Mouse (Mus musculus): ENCODE data around the gene Rtn4rl1. TPM values are rescaled to one million over a fixed set of nuclear protein-coding genes. Genes with fewer than 3 reads are reported as not detected.
A peak's percentile ranks its signal among the peaks of the same experiment; 100 is the strongest.

Rtn4rl1 gene
- total RNA-seq, 2 experiments from 2014 or later: 6.0 to 10.0 TPM

DNA sequence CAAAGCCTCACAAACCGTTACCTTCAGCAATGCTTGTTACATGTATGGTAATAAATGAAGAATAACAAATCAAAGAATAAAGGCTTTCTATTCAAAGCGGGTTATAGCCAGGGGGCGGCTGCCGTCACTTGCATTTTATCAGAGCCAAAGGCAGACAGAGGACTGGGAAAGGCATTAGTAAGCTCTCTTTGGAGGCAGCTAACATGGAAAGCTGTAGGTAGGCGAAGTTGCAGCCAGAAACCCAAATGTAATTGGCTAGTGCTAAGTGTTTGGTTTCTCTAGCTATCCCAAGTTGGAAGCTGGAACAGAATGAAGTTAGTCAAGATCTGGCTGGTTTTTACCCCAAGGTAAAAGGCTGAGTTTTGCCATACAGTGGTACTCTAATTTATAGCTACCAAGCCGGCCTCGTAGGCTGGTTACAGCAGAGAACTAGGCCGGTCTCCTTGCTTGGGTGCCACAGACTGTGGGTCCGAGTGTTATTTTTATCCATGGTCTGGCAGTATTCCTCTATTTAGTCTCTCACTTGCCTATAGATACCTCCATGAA is 49.2 kb downstream of the Rtn4rl1 start:
- DNase-seq: no peak
- intact Hi-C loops (cut with DNase I): no loop called here

DNA sequence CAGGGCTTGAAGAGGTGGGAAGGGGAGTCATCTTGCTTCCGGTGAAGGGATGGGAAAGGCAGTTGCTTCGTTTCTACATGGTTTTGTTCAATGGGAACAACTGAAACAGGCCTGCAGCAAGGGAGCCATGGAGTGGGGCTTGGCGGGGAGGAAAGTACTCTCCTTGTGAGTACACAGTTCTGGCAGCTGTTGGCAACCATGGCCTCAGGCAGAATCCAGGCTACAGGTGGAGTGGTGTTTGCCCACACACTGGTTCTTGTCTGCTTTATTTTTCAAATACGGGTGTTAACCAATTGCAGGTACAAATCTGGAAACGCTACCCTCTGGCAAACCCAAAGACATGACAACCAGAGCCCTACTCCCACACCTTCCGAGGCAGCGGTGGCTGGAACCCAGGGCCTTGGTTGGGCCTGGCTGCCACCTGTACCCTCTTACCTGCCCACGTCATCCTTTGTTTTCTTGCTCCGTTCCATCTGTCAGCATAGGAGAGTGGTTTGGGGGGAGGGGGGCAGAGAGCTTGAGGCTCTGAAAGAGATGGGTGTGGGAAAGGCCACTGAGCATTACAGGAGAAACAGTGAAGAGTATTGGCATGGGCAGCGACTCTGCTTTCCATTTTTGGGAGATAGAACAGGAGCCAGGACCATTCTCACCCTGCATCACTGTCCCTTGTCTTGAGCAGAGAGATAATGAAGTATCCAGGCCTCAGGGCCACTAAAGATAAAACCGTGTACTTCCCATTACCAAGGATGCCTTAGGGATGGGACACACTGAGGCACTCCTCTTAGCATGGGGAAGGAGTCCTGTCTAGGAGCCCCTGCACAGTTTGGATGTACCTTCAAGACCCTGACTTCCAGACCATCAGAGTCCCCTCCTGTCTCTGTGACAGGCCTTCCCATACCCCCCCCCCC is 51.0 kb downstream of the Rtn4rl1 start:
- no peak for DNase-seq
- intact Hi-C loops (cut with DNase I): no loop called here

DNA sequence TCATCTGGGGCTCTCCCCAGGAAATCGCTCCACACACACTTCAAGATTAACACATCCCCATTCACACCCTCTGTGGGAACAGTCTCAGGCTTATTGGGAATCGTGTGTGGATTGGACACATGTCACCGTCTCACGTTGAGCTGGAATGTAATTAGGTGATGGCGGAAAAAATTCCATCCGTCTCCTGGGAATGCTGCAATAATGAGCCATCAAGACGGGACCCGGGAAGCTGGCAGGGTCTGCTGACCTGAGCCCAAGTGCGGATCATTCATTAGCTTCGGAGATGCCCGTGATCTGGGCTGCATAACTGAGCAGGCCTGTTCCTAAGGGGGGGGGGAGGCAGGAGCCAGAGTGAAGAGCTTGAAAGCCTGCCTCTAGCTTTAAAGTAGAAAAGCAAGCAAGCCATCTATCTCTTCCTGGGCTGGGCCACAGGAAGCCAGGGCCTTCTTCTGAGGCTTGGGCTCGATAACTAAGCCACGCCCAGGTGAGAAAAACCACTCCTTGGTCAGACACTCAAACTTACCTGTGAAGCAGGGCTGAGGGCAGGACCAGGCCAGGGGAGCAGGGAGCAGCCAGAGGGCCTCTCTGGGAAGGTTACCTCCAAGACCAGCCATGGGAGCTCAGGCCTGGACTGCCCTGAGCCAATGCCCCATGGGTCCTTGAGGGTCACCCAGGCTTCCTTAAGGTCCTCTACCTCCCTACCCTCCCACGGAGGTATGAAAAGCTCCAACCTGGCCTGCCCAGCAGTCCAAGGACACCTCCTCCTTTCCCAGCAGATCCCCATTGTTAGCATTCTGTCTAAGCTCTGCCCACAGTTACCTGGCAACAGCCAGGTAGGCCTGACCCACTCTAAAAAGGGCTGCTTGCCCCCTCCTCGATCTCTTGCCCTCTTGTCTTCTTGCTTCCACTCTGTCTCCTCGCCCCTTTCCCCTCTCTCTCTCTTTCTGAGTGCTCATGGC is 52.1 kb downstream of the Rtn4rl1 start:
- no peak for DNase-seq
- intact Hi-C loops (cut with DNase I): no loop called here

DNA sequence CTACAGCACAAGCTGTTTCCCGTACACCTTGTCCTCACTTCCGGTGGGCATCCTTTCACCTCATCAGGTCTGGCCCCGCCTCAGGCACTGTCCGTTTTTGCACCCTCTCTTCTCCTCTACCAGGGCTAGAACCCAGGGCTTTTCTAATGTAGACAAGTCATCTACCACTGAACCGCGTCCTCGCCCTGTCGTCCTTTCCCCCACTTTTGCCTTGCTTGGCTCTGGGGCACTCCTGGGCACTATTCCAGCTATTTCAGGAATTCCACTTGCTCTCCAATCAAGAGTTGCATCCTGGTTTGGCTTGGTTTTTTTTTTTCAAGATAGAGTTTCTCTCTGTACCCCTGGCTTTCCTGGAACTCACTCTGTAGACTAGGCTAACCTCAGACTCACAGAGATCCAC is 53.0 kb downstream of the Rtn4rl1 start:
- peak in 1 of 2 experiments; percentile 32 for DNase-seq
- intact Hi-C loops (cut with DNase I): no loop called here

DNA sequence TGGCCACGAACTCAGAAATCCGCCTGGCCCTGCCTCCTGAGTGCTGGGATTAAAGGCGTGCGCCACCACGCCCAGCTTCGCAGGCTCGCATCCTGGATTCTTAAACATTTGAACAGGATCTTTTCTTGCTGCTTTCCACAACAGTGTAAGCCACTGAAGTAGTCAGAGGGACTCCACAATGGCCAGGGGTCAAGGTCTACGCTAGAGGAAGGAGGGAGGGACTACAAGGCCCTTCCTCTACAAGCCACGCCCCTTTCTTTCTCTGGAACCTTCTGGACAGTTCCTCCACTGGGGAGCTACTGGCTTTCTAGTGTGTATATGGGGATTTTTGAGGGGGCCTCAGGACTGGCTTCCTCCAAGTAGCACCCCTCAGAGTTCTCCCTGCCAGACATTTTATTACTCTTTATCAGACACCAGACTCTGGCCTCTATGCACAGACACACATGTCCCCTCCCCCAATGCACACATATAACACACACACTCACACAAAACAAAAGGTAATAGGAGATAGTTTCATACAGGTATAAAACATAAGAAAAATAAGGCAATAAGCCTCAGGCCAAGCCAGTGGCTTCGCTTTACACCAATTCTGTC is 53.7 kb downstream of the Rtn4rl1 start:
- intact Hi-C loops (cut with DNase I): no loop called here
- DNase-seq: no peak

DNA sequence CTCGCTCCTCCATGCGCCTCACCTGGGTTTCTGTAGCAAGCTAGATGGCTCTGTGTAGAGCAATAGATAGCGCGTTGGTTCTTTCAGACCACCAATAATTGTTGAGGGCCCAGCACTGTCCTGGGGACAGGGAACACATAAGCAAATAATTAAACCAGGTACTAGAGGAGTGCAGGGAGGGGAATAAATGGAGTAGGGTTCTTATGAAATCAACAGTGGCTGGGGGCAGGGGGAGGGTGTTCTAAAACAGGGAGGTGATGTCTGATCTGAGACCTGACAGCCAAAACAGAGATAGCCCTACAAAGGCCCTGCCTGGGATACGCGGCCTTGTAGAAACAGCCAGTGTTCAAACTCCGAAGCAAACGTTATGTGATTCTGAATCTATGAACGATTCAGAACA is 56.0 kb downstream of the Rtn4rl1 start:
- no peak for DNase-seq
- intact Hi-C loops (cut with DNase I): no loop called here

DNA sequence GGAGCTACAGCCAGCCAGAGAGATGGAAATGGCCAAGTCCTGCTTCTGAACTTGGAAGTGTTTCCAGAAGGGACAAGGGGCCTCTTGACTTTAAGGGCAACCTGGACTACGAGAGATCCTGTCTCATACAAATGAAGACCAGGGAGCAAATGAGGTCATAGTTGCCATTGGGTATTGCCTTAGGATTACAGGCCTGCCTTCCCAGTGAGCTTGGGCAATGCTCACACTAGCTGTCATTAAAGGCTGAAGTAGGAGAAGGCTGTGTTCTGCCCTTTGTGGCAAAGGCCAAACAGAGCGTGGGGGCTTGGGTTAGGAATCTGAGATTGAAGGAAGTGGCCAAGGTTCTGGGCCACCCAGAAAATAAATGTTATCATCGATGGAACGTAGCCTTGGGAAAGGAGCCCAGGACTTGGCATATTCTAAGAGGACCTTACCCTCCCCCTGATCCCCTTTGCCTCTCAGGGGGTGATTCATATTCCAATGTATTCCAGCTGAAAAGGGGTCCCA is 57.5 kb downstream of the Rtn4rl1 start:
- intact Hi-C loops (cut with DNase I): loop anchor here (5.0 kb wide), 1 partner anchor 41 kb away; no protein-coding TSS in a partner anchor
- DNase-seq: no peak

DNA sequence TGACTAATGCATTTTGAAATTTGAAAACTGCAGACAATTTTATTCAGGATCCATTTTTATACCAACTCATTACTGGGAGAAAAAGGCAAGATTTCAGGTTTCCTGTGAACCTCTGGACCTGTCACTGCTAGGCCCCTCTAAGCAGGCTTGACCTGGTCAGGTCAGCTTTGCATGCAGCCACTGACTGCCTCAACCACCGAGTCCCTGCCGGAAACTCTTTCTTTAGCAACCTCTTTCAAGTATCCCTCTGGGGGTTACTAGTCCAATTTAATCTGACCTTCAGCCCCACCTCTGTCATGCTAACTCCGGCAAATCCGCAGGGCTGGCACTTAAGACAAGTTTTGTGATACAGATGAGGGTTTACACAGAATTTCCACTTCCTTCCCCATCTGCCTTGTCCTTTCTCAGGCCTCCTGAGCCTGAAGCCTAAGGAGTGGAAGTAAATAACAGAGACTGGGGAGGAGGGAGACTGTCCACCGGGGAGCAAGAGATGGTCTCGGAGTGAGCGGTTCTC is 58.0 kb downstream of the Rtn4rl1 start:
- DNase-seq: no peak
- intact Hi-C loops (cut with DNase I): loop anchor here (5.0 kb wide), 1 partner anchor 41 kb away; no protein-coding TSS in a partner anchor

DNA sequence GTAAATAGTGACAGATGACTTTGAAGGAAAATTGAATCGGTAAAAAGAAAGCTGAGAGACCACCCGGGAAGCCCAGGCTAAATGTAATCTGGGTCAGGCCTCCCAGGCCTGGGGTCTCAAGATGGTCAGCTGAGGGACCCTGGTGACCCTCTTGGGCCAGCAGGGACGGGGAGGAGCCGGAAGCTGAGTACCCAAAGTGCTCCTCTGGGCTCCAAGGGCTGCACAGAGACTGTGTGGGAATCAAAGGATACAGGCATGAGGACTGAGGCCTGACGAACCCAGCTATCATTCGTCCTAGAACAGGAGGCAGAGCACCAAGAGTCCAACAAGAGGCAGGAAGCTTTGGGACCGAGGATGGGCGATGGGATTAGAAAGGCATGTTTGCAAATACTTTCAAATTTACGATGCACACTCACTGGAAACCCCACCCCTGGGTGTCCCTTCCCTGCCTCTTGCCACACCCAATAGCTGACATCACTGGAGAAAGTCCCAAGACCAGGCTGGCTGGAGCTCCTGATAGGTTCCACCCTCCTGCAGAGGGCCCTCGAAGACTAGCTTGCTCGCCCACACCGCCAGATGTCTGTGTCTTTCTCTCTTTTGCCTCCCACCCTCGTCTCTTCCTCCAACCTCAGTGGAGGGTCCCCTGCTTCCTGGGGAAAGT is 60.8 kb downstream of the Rtn4rl1 start:
- peak; percentile 53 to 66 for DNase-seq
- intact Hi-C loops (cut with DNase I): loop anchor here (5.0 kb wide), 1 partner anchor 38 kb away; no protein-coding TSS in a partner anchor

DNA sequence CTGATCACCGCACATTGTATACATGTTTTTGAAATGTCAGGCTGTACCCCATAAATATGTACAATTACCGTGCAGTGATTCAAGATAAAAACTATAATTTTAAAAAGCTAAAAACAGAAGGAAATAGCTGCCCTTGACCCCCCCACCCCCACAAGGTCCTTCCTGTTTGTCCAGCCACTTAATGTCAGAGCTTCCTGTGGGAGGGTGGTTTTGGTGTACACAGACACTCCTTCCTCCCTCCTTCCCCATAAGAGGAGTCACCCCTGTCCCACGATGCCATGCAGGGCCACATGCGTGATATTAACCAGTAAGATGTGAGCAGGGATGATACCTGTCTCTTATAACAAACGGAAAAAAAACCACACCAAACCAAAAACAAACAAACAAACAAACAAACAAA is 61.7 kb downstream of the Rtn4rl1 start:
- no peak for DNase-seq
- intact Hi-C loops (cut with DNase I): no loop called here

DNA sequence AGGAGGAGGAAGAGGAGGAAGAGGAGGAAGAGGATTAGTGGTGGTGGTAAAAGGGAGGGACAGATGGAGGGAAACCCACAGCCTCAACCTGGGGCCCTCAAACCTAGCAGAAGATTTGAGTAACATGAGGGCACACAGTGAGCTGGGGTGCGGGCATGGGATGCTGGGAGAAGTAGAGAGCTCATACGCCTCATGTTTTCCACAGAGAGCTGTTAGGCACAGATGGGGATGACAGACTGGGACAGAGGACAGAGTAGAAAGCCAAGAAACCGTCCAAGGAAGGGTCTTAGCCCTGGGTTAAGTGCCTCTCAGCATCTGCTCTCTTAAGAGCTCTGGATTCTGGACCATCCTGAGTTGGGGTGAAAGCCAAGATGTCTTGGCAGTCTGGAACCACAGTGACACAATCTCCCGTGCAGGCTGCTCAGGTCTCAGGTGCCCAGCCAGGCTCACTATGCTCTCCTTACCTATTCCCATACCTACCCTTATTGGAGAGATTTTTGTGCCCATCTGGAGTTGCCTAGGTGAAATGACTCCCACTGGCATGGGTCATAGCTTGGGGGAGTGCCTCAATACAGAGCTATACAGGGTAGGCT is 63.6 kb downstream of the Rtn4rl1 start:
- no peak for DNase-seq
- intact Hi-C loops (cut with DNase I): no loop called here

DNA sequence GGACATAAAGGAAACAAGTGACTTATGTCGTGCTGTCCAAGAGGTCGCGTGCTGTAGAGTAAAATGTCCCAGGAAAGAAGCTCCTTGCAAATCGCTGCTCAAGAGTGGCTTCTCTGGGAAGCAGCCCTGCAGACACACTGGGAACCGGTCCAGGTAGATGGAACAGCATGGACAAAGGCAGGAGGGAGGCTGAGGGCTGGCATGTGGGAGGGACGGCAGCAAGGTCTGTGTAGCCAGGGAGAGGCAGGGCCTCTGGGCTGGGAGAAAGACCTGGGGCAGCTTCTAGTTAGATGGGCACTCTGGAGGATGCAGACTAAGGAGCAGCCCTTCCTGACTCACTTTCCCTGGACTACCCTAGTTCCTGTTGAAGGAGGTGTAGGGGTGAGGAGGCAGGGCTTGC is 65.8 kb downstream of the Rtn4rl1 start:
- intact Hi-C loops (cut with DNase I): no loop called here
- DNase-seq: no peak

DNA sequence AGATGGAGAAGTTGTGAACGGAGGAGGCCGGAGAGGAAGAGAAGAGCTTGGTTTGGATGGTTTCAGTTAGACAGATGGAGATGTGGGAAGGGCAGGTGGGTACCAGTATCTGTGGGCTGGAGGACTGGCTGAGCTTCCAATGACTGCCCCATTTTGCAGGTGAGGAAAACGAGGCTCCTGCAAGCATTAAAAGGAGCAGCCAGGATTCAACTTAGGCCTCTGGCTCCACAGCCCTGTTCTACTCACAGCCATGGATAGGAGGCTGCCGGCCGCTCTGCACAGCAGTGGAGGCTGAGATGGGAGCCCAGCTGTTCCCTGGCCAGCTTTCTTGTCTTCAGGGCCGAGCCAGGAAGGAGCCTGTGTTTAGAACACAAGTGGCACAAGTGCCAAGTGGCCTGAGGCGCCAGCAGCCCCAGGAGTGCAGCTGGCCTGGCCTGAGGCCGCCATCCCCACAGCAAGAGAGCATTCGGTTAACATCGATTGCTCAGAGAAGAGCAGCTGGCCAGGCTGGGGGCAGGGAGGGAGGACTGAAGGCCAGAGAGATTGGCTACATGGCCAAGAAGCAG is 66.5 kb downstream of the Rtn4rl1 start:
- intact Hi-C loops (cut with DNase I): no loop called here
- DNase-seq: peak in 1 of 2 experiments; percentile 56

DNA sequence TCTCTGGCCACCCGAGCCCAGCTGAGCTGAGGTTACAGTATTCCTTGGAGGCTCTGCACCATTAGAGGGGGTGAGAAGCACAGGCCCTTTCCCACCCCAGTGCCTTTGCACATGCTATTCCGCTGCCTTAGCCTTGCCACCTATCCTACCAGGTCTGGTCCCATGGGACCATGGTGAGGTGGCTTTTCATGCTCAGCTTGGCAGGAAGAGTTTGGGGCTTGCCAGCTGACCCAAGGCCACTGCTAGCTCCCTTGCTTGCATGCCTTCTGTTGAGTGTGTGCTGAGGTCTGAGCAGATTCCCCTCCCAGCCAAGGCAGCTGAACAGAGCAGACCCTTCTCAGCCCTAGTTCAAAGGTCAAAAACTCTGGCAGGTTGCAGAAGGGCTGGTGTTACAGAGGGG is 67.4 kb downstream of the Rtn4rl1 start:
- DNase-seq: no peak
- intact Hi-C loops (cut with DNase I): no loop called here

DNA sequence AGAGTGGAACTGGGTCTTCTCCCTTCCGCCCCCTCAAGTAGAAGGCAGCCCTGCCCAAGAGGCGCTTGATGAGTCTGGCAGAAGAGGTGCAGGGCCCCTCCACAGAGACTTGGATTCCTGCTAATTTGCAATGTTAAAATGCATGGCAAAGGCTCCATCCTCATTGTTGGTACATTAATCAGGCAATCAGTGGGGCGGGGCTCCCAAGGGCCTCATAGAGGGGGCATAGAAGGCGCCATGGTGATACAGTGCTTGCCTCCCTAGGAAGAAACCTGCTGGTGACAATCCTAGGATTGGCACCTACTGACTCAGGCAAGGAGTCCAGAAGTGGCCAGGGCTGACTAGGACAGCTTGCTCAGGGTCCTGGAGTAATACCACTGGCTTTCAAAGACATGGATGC is 68.1 kb downstream of the Rtn4rl1 start:
- intact Hi-C loops (cut with DNase I): no loop called here
- no peak for DNase-seq

DNA sequence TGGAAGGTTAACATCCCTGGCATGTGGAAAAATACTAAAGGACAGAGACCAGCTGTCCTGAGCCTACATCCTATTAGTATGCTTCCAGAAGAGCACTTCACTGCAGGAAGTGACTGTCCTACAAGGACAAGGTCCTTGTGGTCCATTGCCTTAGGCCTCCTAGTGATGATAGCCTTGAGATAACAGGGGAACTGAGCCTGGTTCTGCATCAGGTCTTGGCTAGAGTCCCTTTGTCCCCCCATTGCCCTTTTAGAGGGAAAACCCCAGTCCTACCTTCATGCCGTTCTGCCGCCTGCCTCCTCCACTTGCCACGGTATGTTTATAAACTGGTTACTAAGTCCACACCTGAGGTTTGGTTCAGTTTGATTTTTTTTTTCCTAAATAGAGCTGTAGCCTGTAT is 68.6 kb downstream of the Rtn4rl1 start:
- intact Hi-C loops (cut with DNase I): no loop called here
- no peak for DNase-seq

DNA sequence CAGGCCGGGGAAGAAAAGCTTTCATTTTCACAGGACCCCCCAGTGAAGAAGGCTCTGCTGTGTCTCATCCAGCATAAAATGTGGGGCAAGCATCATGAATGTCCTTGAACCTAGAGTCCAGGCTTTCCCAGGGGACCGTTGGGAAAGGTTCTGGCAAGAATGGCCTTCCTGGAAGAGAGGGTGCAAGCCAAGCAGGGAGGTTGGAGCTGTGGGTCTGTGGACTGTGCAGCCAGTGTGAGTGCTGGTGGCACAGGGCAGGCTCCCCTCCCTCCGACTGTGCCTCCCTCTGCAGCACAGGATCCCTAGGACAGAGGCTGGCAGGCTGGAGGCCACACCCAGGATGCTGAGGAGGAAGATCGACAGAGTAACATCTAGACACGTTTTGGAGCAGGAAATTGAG is 69.2 kb downstream of the Rtn4rl1 start:
- intact Hi-C loops (cut with DNase I): no loop called here
- no peak for DNase-seq

DNA sequence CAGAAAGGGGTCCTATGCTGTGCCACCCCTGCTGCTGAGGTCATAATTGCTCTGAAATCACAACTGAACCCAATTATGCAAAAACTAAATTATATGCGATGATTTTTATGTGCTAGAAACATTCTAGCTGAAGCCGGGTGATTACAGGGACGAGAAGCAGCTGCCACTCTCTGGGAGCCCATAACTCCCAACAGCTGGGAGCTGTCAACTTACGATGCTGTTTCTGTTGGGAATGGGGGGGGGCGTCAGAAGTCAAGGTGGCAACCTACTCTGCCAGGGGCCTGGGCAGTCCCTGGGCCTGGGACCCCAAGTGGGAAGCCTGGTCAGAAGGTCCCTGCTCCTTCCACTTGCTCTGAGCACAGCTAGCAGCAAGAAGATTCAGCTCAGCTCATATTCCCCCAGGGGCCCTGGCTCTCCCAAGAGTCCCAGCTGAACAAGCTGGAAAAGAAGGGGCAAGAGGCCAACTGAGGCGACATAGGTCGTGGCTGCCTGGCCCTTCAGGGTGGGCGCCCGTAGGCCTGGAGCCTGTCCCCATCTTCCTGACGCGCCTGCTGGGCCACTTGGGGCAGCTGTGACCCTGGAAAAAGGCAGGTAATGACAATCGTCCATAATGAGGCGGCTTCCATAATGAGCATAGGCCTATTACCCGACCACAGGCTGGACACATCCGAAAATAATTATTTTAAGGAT is 69.8 kb downstream of the Rtn4rl1 start:
- DNase-seq: no peak

More for the DNA sequence above, 69.8 kb downstream of the Rtn4rl1 start:
- intact Hi-C loops (cut with DNase I): no loop called here

Measured in heart, postnatal 36 days (tissue).